Mouse (Mus musculus) kidney, postnatal 0 days (tissue): ENCODE results near the gene Hnrnpu. TPM values are rescaled to one million over a fixed set of nuclear protein-coding genes. Genes with fewer than 3 reads are reported as not detected.

Source experiments
- ATAC-seq: fragments of 200-750 bp; cut with Nextera tagmentation; replicated peaks from 2 replicates; pipeline ENCODE4 v1.8.0; 2017; ENCODE audit warnings: low read depth, moderate number of reproducible peaks, moderate TSS enrichment, moderate library complexity; ENCODE audit not compliant: low FRiP score
- DNase-seq: peaks from one replicate; pipeline ENCODE4 v3.0.0-alpha.2; 2016; ENCODE audit warnings: low spot score
- H3K27ac ChIP-seq: fragments of 300-500 bp; sonication (generic); 2 replicates; pipeline ENCODE4 v1.5.1; 2014; ENCODE audit warnings: mild to moderate bottlenecking
- H3K27me3 ChIP-seq: fragments of 300-500 bp; sonication (generic); 2 replicates; pipeline ENCODE4 v1.6.1; 2014; ENCODE audit warnings: low read length, mixed read lengths; ENCODE audit not compliant: insufficient read depth
- H3K36me3 ChIP-seq: fragments of 300-500 bp; sonication (generic); 2 replicates; pipeline ENCODE4 v1.6.1; 2014; ENCODE audit warnings: low read length, mixed read lengths; ENCODE audit not compliant: insufficient read depth
- H3K4me1 ChIP-seq: fragments of 300-500 bp; sonication (generic); replicated peaks from 2 replicates; pipeline ENCODE4 v1.6.1; 2014; ENCODE audit warnings: antibody characterized with exemption, low read length, mixed read lengths; ENCODE audit not compliant: insufficient read depth
- H3K4me2 ChIP-seq: fragments of 300-500 bp; sonication (generic); 2 replicates; pipeline ENCODE4 v1.6.1; 2014; ENCODE audit warnings: mild to moderate bottlenecking, low read length, moderate library complexity, mixed read lengths
- H3K4me3 ChIP-seq: fragments of 300-500 bp; sonication (generic); replicated peaks from 2 replicates; pipeline ENCODE4 v1.5.1; 2014; ENCODE audit warnings: low read depth, low read length
- H3K9ac ChIP-seq: fragments of 300-500 bp; sonication (generic); 2 replicates; pipeline ENCODE4 v1.6.1; 2014; ENCODE audit warnings: low read depth, low read length
- H3K9me3 ChIP-seq: fragments of 300-500 bp; sonication (generic); replicated peaks from 2 replicates; pipeline ENCODE4 v1.6.1; 2016; ENCODE audit warnings: low read length, inconsistent platforms, mixed read lengths
- CTCF ChIP-seq: IDR thresholded peaks from 2 replicates; pipeline ENCODE4 v1.5.1; 2016; ENCODE audit warnings: antibody characterized with exemption, low read depth, mild to moderate bottlenecking, moderate library complexity
- WGBS: fragments of 180-500 bp; shearing (Covaris S2); extraction: QIAGEN DNeasy Blood & Tissue Kit; methylation state at CpG from one replicate; pipeline ENCODE4 v1.1.7; 2014; 5-methylcytosine and 5-hydroxymethylcytosine counted together
- polyA plus RNA-seq: library from polyadenylated mRNA; unstranded; fragments of >200 nt; fragmentation: Nextera tagmentation; extraction: Ambion mirVana; gene quantifications from 2 replicates; pipeline ENCODE4 v1.2.1, GENCODE M21; 2015

Gene Hnrnpu
- polyA plus RNA-seq, 1 experiment from 2014 or later: 302 TPM

GRCm38 (mm10) chr1:178318389-178319184 is 19.0 kb downstream of the Hnrnpu start, which contains the start of gene Cox20:
Cox20 (plus strand) TSS chr1:178319130.
- DNase-seq: peak; percentile 97
- under 1% methylated on average over 77 of the region's 83 CpGs for WGBS

DNA sequence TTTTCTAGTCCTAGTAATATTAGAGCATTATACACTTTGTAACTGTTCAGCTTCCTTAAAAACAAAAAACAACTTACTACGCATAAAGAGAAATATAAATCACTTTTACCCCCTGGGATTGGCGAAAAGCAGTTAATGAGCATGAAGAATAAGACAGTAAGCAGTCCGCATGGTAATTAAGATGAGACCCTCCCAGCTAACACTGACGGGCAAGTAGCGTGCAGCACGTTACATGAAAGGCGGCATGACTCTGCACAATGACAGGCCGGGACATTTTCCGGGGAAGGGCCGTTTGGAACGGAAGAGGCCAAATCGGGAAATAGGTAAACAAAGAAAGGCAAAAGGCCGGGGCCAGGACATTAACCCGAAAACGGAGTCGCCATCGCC is 19.6 kb downstream of the Hnrnpu start:
- Histone ChIP-seq H3K9ac (peak overlapping the region; percentile 85), H3K27me3 (no peaks in the 10 kb centered on the region), H3K27ac (peak overlapping the region; percentile 99), H3K9me3 (no peaks in the 10 kb centered on the region), H3K36me3 (peaks cover 16% of the 10 kb centered on the region), H3K4me3 (peak overlapping the region; percentile 63), H3K4me1 (peaks cover 14% of the 10 kb centered on the region; the same call in 1 of the 2 replicates), H3K4me2 (peak overlapping the region; percentile 77)
- peak; percentile 95 for DNase-seq
- peak; percentile 65 for ATAC-seq
- under 1% methylated on average over 17 of the region's 17 CpGs for WGBS
- TF ChIP-seq CTCF: no peak

More at GRCm38 (mm10) chr1:178318389-178319184, 19.0 kb downstream of the Hnrnpu start, which contains the start of gene Cox20:
- peak within 1 kb of the TSS; percentile 63 for H3K4me3 ChIP-seq
- H3K4me2 ChIP-seq: peak within 1 kb of the TSS; percentile 77
- H3K9ac ChIP-seq: peak within 1 kb of the TSS; percentile 85
- 0 out of 2 replicates have a peak, but pooled peaks have one; percentile 11 for TF ChIP-seq CTCF
- H3K9me3 ChIP-seq: no peaks in the 10 kb centered on the region
- ATAC-seq: peak; percentile 95
- H3K4me1 ChIP-seq: peaks cover 14% of the 10 kb centered on the region; the same call in 1 of the 2 replicates
- peaks cover 22% of the 10 kb centered on the region for H3K36me3 ChIP-seq
- no peaks in the 10 kb centered on the region for H3K27me3 ChIP-seq
- peak within 1 kb of the TSS; percentile 99 for H3K27ac ChIP-seq

- Histone ChIP-seq H3K9ac (peak overlapping the region; percentile 85; the same call in 1 of the 2 replicates), H3K36me3 (peaks cover 10% of the 10 kb centered on the region; the same call in 1 of the 2 replicates), H3K27me3 (no peaks in the 10 kb centered on the region), H3K4me3 (peak overlapping the region; percentile 63), H3K4me1 (peaks cover 14% of the 10 kb centered on the region; the same call in 1 of the 2 replicates), H3K27ac (peak overlapping the region; percentile 99), H3K4me2 (peak overlapping the region; percentile 77), H3K9me3 (no peaks in the 10 kb centered on the region)
- TF ChIP-seq CTCF: no peak
- 31% methylated on average over 10 of the region's 10 CpGs for WGBS
- DNase-seq (peak; percentile 57), ATAC-seq (no peak)
These were observed 20.2 kb downstream of the Hnrnpu start for GRCm38 (mm10) chr1:178317275-178318001.

DNA sequence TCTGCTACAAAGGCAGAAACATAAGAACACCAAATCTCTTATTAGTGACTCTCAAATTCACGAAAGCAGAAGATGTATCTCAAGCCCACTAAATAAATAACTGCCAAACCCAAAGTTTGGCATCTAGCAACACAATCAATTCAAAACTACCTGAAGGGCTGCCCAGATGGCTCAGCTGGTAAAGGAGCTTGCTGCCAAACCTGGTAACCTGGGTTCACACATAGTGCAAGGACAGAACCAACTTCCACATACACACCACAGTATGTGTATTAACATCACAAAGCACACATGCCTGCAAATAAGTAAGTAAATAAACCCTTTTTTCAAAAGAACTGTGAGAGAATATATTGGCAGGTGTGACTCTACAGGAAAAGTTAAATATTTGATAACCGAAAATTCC is 23.4 kb downstream of the Hnrnpu start:
- H3K27ac ChIP-seq: no peak overlapping the region
- H3K36me3 ChIP-seq: no peaks in the 10 kb centered on the region
- H3K4me1 ChIP-seq: 0 out of 2 replicates have a peak, but pooled peaks cover 2% of the 10 kb centered on the region
- H3K9me3 ChIP-seq: no peaks in the 10 kb centered on the region
- H3K4me3 ChIP-seq: no peak overlapping the region
- no peaks in the 10 kb centered on the region for H3K27me3 ChIP-seq
- DNase-seq (no peak), ATAC-seq (no peak)
- WGBS: 89% methylated on average over 2 of the region's 2 CpGs
- TF ChIP-seq CTCF: no peak
- H3K9ac ChIP-seq: no peak overlapping the region
- H3K4me2 ChIP-seq: no peak overlapping the region

DNA sequence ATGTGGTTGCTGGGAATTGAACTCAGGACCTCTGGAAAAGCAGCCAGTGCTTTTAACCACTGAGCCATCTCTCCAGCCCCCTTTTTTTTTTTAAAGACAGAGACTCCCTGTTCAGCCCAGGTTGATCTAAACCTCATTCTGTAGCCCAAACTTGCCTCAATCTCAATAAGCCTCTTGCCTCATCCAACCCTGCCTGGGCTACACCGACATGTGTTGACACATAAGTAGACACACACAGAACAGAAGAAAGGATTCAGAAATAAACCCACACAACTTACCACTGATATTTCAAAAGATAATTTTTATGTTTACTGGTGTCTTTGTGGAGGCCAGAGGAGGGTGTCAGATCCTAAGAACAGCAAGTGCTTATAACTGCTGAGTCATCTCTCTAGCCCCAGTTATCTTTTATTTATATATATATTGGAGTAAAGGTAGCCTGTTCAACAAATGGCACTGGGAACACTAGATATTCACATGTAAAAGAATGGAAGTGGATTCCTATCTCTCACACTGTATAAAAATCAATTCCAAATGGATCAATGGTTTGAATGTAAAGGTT is 24.5 kb downstream of the Hnrnpu start:
- 87% methylated on average over 1 of the region's 1 CpGs for WGBS
- no peak overlapping the region for H3K27ac ChIP-seq
- no peak for ATAC-seq
- no peak overlapping the region for H3K9ac ChIP-seq
- no peaks in the 10 kb centered on the region for H3K9me3 ChIP-seq
- no peak overlapping the region for H3K4me3 ChIP-seq
- TF ChIP-seq CTCF: no peak
- DNase-seq: no peak
- no peaks in the 10 kb centered on the region for H3K27me3 ChIP-seq
- H3K4me2 ChIP-seq: no peak overlapping the region
- H3K4me1 ChIP-seq: 0 out of 2 replicates have a peak, but pooled peaks cover 2% of the 10 kb centered on the region
- no peaks in the 10 kb centered on the region for H3K36me3 ChIP-seq

GRCm38 (mm10) chr1:178310128-178310527 is 27.5 kb downstream of the Hnrnpu start:
- Histone ChIP-seq H3K9me3 (no peaks in the 10 kb centered on the region), H3K4me2 (no peak overlapping the region), H3K4me3 (no peak overlapping the region), H3K27me3 (no peaks in the 10 kb centered on the region), H3K4me1 (no peaks in the 10 kb centered on the region), H3K9ac (no peak overlapping the region), H3K36me3 (no peaks in the 10 kb centered on the region), H3K27ac (no peak overlapping the region)
- no peak for ATAC-seq
- peak; percentile 48; the same call in 1 of the 2 replicates for TF ChIP-seq CTCF
- DNase-seq: no peak
- 55% methylated on average over 1 of the region's 1 CpGs for WGBS
